29 mouse cellular contexts compared by ENCODE assay signal in genomic region chr4:141379674-141380073, GRCm38 (mm10). TPM values are rescaled to one million over a fixed set of nuclear protein-coding genes. Genes with fewer than 3 reads are reported as not detected.
"Had no signal": no experiment of that assay in that cellular context is flagged by ENCODE, and none has a peak within 500 bp of the region (broad histone marks: within the 10 kb centered on the region; RNA-seq: fewer than 3 reads in every experiment).

No protein-coding gene starts in this region.

- H3K4me3 ChIP-seq: liver, embryonic 15.5 days; lung, embryonic 15.5 days; megakaryocyte, embryonic 14.5 days; midbrain, embryonic 12.5 days; midbrain, embryonic 15.5 days; neural tube, embryonic 12.5 days had no signal

- H3K4me2 ChIP-seq: liver, embryonic 15.5 days; lung, embryonic 15.5 days; midbrain, embryonic 12.5 days; midbrain, embryonic 15.5 days; neural tube, embryonic 12.5 days had no signal

- H3K9me3 ChIP-seq: liver, embryonic 15.5 days; lung, embryonic 15.5 days; midbrain, embryonic 12.5 days; midbrain, embryonic 15.5 days; neural tube, embryonic 12.5 days had no signal

- H3K9ac ChIP-seq: liver, embryonic 15.5 days; liver, postnatal 0 days; lung, embryonic 15.5 days; midbrain, embryonic 12.5 days; midbrain, embryonic 15.5 days; neural tube, embryonic 12.5 days had no signal

- ATAC-seq: liver, postnatal 0 days; lung, postnatal 0 days; midbrain, embryonic 15.5 days had no signal

- H3K36me3 ChIP-seq: liver, embryonic 15.5 days; lung, embryonic 15.5 days; midbrain, embryonic 12.5 days; midbrain, embryonic 15.5 days; neural tube, embryonic 12.5 days had no signal

- H3K27ac ChIP-seq: liver, embryonic 15.5 days; lung, embryonic 15.5 days; macrophage; midbrain, embryonic 12.5 days; midbrain, embryonic 15.5 days; neural tube, embryonic 12.5 days had no signal

- DNase-seq: liver, postnatal 0 days; lung, adult 2 months; lung, postnatal 14 days; lung, postnatal 36 days; retina, postnatal 1 day; right cerebral cortex, adult 18-20 months; right cerebral cortex, postnatal 25 days; right cerebral cortex, postnatal 4 days; spleen, adult 18-20 months; thymus, adult 18-20 months; thymus, postnatal 14 days; thymus, postnatal 36 days had no signal

RNA-seq across cellular contexts. Expression of gene Fam131c, which starts 11.7 kb away (rescaled TPM):
- total RNA-seq: megakaryocyte progenitor cell, adult 5-6 weeks; monocyte, adult 5-6 weeks; neutrophil, adult 5-6 weeks had no signal
- polyA plus RNA-seq: macrophage had no signal

RNA-seq across cellular contexts. Expression of gene Clcnka, which starts 18.9 kb away (rescaled TPM):
- total RNA-seq: megakaryocyte progenitor cell, adult 5-6 weeks; midbrain, postnatal 0 days; monocyte, adult 5-6 weeks; neutrophil, adult 5-6 weeks had no signal
- polyA plus RNA-seq: liver, embryonic 15.5 days; liver, postnatal 0 days; lung, adult 2 months; macrophage; midbrain, embryonic 12.5 days; midbrain, embryonic 15.5 days; neural tube, embryonic 12.5 days; small intestine, adult 2 months had no signal

RNA-seq across cellular contexts. Expression of gene Clcnkb, which starts 36.1 kb away (rescaled TPM):
- total RNA-seq: megakaryocyte progenitor cell, adult 5-6 weeks; midbrain, postnatal 0 days; monocyte, adult 5-6 weeks; neutrophil, adult 5-6 weeks had no signal
- polyA plus RNA-seq: liver, embryonic 15.5 days; liver, postnatal 0 days; lung, adult 2 months; lung, embryonic 15.5 days; lung, postnatal 0 days; macrophage; midbrain, embryonic 12.5 days; midbrain, embryonic 15.5 days; neural tube, embryonic 12.5 days; neural tube, embryonic 14.5 days; small intestine, adult 2 months; stomach, embryonic 14.5 days; stomach, embryonic 16.5 days; thymus, postnatal 0 days had no signal

RNA-seq across cellular contexts. Expression of gene Hspb7, which starts 40.9 kb away (rescaled TPM):
- total RNA-seq: megakaryocyte progenitor cell, adult 5-6 weeks; monocyte, adult 5-6 weeks; neutrophil, adult 5-6 weeks had no signal
- polyA plus RNA-seq: macrophage; midbrain, embryonic 15.5 days; neural tube, embryonic 12.5 days; thymus, postnatal 0 days had no signal

RNA-seq across cellular contexts. Expression of gene Srarp, which starts 56.2 kb away (rescaled TPM):
- total RNA-seq: megakaryocyte progenitor cell, adult 5-6 weeks; monocyte, adult 5-6 weeks; neutrophil, adult 5-6 weeks had no signal
- polyA plus RNA-seq: liver, embryonic 15.5 days; liver, postnatal 0 days; lung, embryonic 15.5 days; lung, postnatal 0 days; macrophage; neural tube, embryonic 12.5 days; small intestine, adult 2 months; stomach, embryonic 14.5 days; stomach, embryonic 16.5 days; thymus, postnatal 0 days had no signal
